Mouse (Mus musculus) kidney, postnatal 25 days (tissue): ENCODE results near the gene Slc9a5.

Experiments used
- DNase-seq, 2 experiments: peaks; one replicate each; pipeline ENCODE4 v3.0.0; 2021; ENCODE audit warnings: mixed read lengths in 2 of 2

Gene Slc9a5

DNA sequence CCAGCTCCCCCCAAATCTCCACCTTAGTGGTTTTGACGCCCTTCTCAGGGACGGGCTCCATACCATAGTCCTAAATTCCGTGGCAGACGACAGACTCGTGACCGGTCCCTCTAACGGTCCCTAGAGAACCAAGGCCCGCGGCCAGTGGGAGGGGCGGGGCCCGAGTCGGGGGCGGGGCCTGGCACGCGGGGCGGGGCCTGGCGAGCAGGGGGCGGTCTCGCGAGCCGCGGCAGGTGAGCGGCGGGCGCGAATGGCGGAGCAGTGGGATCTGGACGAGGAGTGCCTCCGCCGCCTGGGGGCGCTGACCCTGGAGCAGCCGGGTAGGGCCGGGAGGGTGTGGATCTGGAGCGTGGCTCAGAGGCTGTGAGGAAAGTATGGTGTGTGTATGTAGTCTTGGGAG is 64.7 kb downstream of the Slc9a5 start, which contains the start of the genes Kctd19 and Lrrc36:
Gene Kctd19, minus strand, starts transcription at position 112 of the 400 bp plus-strand sequence.
Gene Lrrc36, plus strand, starts transcription at position 181 of the 400 bp plus-strand sequence.
- DNase-seq: peak; percentile 43 to 74

DNA sequence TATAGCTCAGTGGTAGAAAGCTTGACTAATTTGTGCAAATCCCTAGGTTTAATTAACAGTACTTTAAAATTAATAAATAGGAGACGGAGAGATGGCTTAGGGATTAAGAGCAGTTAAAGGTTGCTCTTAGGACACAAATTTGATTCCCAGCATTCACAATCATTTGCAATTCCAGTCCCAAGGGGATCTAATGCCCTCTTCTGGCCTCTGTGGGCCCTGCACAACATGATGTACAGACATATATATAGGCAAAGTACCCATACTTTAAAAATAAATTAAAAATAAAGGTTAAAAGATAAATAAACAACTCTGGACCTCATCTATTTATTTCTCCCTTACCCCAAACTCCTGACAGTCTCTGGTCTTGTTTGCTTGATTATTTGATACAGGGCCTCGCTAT is 70.3 kb downstream of the Slc9a5 start:
- DNase-seq: peak in 1 of 2 experiments; percentile 11
